Mouse (Mus musculus) ES-Bruce4 (cell line): ENCODE data around the gene Wbp2. TPM values are rescaled to one million over a fixed set of nuclear protein-coding genes. Genes with fewer than 3 reads are reported as not detected.

Experiments used
- H3K27ac ChIP-seq: 2 replicates; pipeline ENCODE4 v1.5.1; 2012; ENCODE audit warnings: low read length, inconsistent platforms; ENCODE audit not compliant: insufficient read depth
- H3K27me3 ChIP-seq: 2 replicates; pipeline ENCODE4 v1.6.1; 2012; ENCODE audit warnings: mild to moderate bottlenecking, low read length, inconsistent platforms; ENCODE audit not compliant: control insufficient read depth, poor library complexity, insufficient read depth, severe bottlenecking
- H3K36me3 ChIP-seq: 2 replicates; pipeline ENCODE4 v1.6.1; 2012; ENCODE audit warnings: inconsistent platforms, mild to moderate bottlenecking, low read length, moderate library complexity; ENCODE audit not compliant: control insufficient read depth, poor library complexity, insufficient read depth, severe bottlenecking
- H3K4me1 ChIP-seq: one replicate; pipeline ENCODE4 v1.8.1; 2011; ENCODE audit warnings: low read length; ENCODE audit not compliant: control insufficient read depth, insufficient read depth
- H3K4me3 ChIP-seq: 2 replicates; pipeline ENCODE4 v1.5.1; 2011; ENCODE audit warnings: low read depth, mild to moderate bottlenecking, low read length
- H3K9ac ChIP-seq: 2 replicates; pipeline ENCODE4 v1.6.1; 2012; ENCODE audit warnings: low read depth, mild to moderate bottlenecking, inconsistent platforms; ENCODE audit not compliant: poor library complexity, severe bottlenecking
- H3K9me3 ChIP-seq: replicated peaks from 2 replicates; pipeline ENCODE4 v1.6.1; 2012; ENCODE audit warnings: mild to moderate bottlenecking, low read length, inconsistent platforms; ENCODE audit not compliant: control insufficient read depth, poor library complexity, insufficient read depth, severe bottlenecking
- CTCF ChIP-seq: IDR thresholded peaks from one replicate; pipeline ENCODE4 v1.8.1; 2011; ENCODE audit warnings: low read depth, low read length
- EP300 ChIP-seq: IDR thresholded peaks from 2 replicates; pipeline ENCODE4 v1.6.1; 2011; ENCODE audit warnings: low read depth, low read length; ENCODE audit not compliant: insufficient read depth
- POLR2A ChIP-seq: IDR thresholded peaks from one replicate; pipeline ENCODE4 v1.8.1; 2011; ENCODE audit warnings: low read length; ENCODE audit not compliant: insufficient read depth
- polyA plus RNA-seq: library from polyadenylated mRNA; stranded (reverse); fragments of >200 nt; gene quantifications from 2 replicates; pipeline ENCODE4 v1.2.4, GENCODE M21; 2011; ENCODE audit warnings: low read depth; ENCODE audit not compliant: missing spikeins, insufficient read depth, insufficient read length

Gene Wbp2
- polyA plus RNA-seq, 1 experiment, result 179 TPM

GRCm38 (mm10) chr11:116088741-116089394 lies 2.1 kb upstream of the Wbp2 start:
- Histone ChIP-seq H3K9ac (no peak overlapping the region), H3K4me3 (no peak overlapping the region), H3K27me3 (no peaks in the 10 kb centered on the region), H3K4me1 (peaks cover 2% of the 10 kb centered on the region), H3K27ac (no peak overlapping the region), H3K36me3 (peaks cover under 1% of the 10 kb centered on the region; the same call in 1 of the 2 replicates), H3K9me3 (no peaks in the 10 kb centered on the region)
- no peak for TF ChIP-seq EP300
- no peak for TF ChIP-seq CTCF
- no peak for TF ChIP-seq POLR2A

GRCm38 (mm10) chr11:116088188-116088587 lies 1.4 kb upstream of the Wbp2 start:
- TF ChIP-seq POLR2A (no peak), EP300 (no peak), CTCF (no peak)
- Histone ChIP-seq H3K36me3 (peaks cover 8% of the 10 kb centered on the region), H3K9me3 (no peaks in the 10 kb centered on the region), H3K27me3 (no peaks in the 10 kb centered on the region), H3K27ac (no peak overlapping the region), H3K9ac (peak overlapping the region; percentile 25), H3K4me1 (peaks cover 2% of the 10 kb centered on the region), H3K4me3 (no peak overlapping the region)

GRCm38 (mm10) chr11:116087194-116088130 lies 667 bp upstream of the Wbp2 start:
- H3K27me3 ChIP-seq, result no peaks in the 10 kb centered on the region
- TF ChIP-seq POLR2A (no peak), CTCF (peak; percentile 75)
- peak overlapping the region; percentile 61 for H3K4me3 ChIP-seq
- H3K9ac ChIP-seq, result peak overlapping the region; percentile 25
- peaks cover 2% of the 10 kb centered on the region for H3K4me1 ChIP-seq
- H3K9me3 ChIP-seq, result no peaks in the 10 kb centered on the region
- peak overlapping the region; percentile 5; the same call in 1 of the 2 replicates for H3K27ac ChIP-seq
- H3K36me3 ChIP-seq, result peaks cover 13% of the 10 kb centered on the region

GRCm38 (mm10) chr11:116084166-116084565 lies 2.6 kb downstream of the Wbp2 start:
- Histone ChIP-seq H3K4me3 (no peak overlapping the region), H3K4me1 (peaks cover 2% of the 10 kb centered on the region), H3K27me3 (no peaks in the 10 kb centered on the region), H3K36me3 (peaks cover 40% of the 10 kb centered on the region), H3K9me3 (no peaks in the 10 kb centered on the region), H3K27ac (no peak overlapping the region), H3K9ac (no peak overlapping the region)
- TF ChIP-seq EP300 (no peak), POLR2A (no peak), CTCF (no peak)

DNA sequence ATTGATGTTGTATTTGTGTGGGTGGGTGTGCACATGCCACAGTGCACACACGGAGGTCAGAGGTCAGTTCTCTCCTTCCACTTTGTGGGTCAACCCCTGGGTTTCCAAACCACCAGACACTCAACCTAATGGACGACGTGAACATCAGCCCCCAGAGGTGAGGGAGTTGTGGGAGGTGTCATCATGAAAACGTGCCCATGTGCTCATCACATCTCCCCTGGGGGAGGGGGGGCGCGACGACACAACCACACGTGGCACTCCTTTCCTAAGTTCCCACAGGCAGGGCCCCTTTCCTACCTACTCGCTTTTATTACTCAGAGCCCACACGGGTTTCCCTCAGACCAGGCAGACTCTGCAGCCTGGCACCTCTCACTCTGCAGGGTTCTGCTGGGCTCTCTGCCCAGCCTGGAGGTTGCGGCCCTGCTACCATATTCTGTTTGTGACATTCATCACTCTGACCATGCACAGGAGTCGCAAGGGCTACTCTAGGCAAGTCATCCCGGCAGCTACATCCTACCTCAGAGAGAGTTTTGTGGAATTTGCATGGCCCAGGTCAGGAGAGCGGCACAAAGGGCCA lies 3.6 kb downstream of the Wbp2 start:
- Histone ChIP-seq H3K36me3 (peaks cover 42% of the 10 kb centered on the region), H3K27ac (no peak overlapping the region), H3K27me3 (no peaks in the 10 kb centered on the region), H3K4me3 (no peak overlapping the region), H3K9ac (no peak overlapping the region), H3K4me1 (peaks cover 2% of the 10 kb centered on the region), H3K9me3 (no peaks in the 10 kb centered on the region)
- TF ChIP-seq CTCF, result no peak
- no peak for TF ChIP-seq EP300
- TF ChIP-seq POLR2A, result no peak

GRCm38 (mm10) chr11:116081081-116081480 lies 5.7 kb downstream of the Wbp2 start:
- H3K4me3 ChIP-seq, result no peak overlapping the region
- no peaks in the 10 kb centered on the region for H3K27me3 ChIP-seq
- peaks cover 2% of the 10 kb centered on the region for H3K4me1 ChIP-seq
- H3K27ac ChIP-seq, result no peak overlapping the region
- TF ChIP-seq CTCF (peak; percentile 65), EP300 (no peak), POLR2A (no peak)
- peaks cover 42% of the 10 kb centered on the region for H3K36me3 ChIP-seq
- no peak overlapping the region for H3K9ac ChIP-seq
- no peaks in the 10 kb centered on the region for H3K9me3 ChIP-seq
